Mouse (Mus musculus): ENCODE measurements around the gene Rnf224. TPM values are rescaled to one million over a fixed set of nuclear protein-coding genes. Genes with fewer than 3 reads are reported as not detected.

The Rnf224 gene
- not detected for polyA plus RNA-seq (2012; fragmentation: generic; extraction: Trizol)
- long read RNA-seq, experiment 1, result 0 reads
- long read RNA-seq, experiment 2, result 0 reads

GRCm38 (mm10) chr2:25236614-25237013 is at the start of gene Rnf224:
Gene Rnf224, minus strand, starts transcription at chr2:25236787.
- TF ChIP-seq MYOD1 (IDR thresholded peaks at IDR 0.05; ENCODE audit: control insufficient read depth, insufficient read length, low read depth) (no peak), CEBPB (IDR thresholded peaks at IDR 0.05; ENCODE audit: low read depth) (no peak)
- H3K27me3 ChIP-seq (ENCODE audit: control insufficient read depth, insufficient read depth, insufficient read length), result peaks cover 42% of the 10 kb centered on the region
- H3ac ChIP-seq (ENCODE audit: control insufficient read depth, insufficient read length, low read depth), result no peak within 1 kb of the TSS
- H3K4me3 ChIP-seq (ENCODE audit: insufficient read depth, poor library complexity, severe bottlenecking), result no peak within 1 kb of the TSS
- H3K79me3 ChIP-seq (ENCODE audit: low read depth), result no peaks in the 10 kb centered on the region
- no peaks in the 10 kb centered on the region for H3K36me3 ChIP-seq (ENCODE audit: control insufficient read depth, insufficient read depth)
- H3K79me2 ChIP-seq (ENCODE audit: control insufficient read depth, insufficient read depth), result no peaks in the 10 kb centered on the region

- TF ChIP-seq MYOD1 (IDR thresholded peaks at IDR 0.05; ENCODE audit: control insufficient read depth, insufficient read length, low read depth) (no peak), MAX (IDR thresholded peaks at IDR 0.05) (no peak), MYOG (IDR thresholded peaks at IDR 0.05; ENCODE audit: control insufficient read depth, extremely low read depth, insufficient read length) (no peak), CTCF (IDR thresholded peaks at IDR 0.05; ENCODE audit: control insufficient read depth, insufficient read depth, insufficient read length) (no peak), FOSL1 (IDR thresholded peaks at IDR 0.05; ENCODE audit: insufficient read depth, low read length, poor library complexity, severe bottlenecking) (no peak), USF1 (IDR thresholded peaks at IDR 0.05; ENCODE audit: low read depth) (no peak), CEBPB (IDR thresholded peaks at IDR 0.05; ENCODE audit: low read depth) (no peak)
- H3K27me3 ChIP-seq (ENCODE audit: control insufficient read depth, insufficient read depth, insufficient read length), result peaks cover 31% of the 10 kb centered on the region
- no peaks in the 10 kb centered on the region for H3K79me3 ChIP-seq (ENCODE audit: low read depth)
- no peak overlapping the region for H3K4me3 ChIP-seq (ENCODE audit: insufficient read depth, poor library complexity, severe bottlenecking)
- peaks cover 45% of the 10 kb centered on the region for H3K36me3 ChIP-seq (ENCODE audit: control insufficient read depth, insufficient read depth)
- no peak overlapping the region for H3ac ChIP-seq (ENCODE audit: control insufficient read depth, insufficient read length, low read depth)
- H3K79me2 ChIP-seq (ENCODE audit: control insufficient read depth, insufficient read depth), result no peaks in the 10 kb centered on the region
Observed at GRCm38 (mm10) chr2:25286314-25286713, 49.7 kb upstream of the Rnf224 start.

DNA sequence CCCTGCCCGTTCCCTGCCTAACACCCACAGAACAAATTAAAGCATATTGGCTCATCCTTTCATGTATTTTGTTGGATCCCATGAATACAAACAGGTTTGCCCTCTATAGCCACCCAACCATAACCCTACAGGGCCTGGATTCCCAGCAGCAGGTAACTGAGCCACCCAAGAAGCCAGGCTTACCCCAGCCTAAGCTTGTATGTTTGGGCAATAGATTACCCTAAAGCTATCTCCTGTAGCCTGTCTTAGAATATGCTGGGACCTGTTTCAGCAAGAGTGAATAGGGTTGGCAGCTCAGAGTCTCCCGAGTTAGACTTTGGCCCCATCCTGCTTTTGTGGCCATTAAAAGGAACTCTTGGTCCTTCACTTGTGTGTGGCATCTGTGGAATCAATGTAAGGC is 49.0 kb upstream of the Rnf224 start:
- Histone ChIP-seq H3K79me3 (ENCODE audit: low read depth) (no peaks in the 10 kb centered on the region), H3K27me3 (ENCODE audit: control insufficient read depth, insufficient read depth, insufficient read length) (peaks cover 23% of the 10 kb centered on the region), H3ac (ENCODE audit: control insufficient read depth, insufficient read length, low read depth) (no peak overlapping the region), H3K4me3 (ENCODE audit: insufficient read depth, poor library complexity, severe bottlenecking) (no peak overlapping the region), H3K36me3 (ENCODE audit: control insufficient read depth, insufficient read depth) (peaks cover 52% of the 10 kb centered on the region), H3K79me2 (ENCODE audit: control insufficient read depth, insufficient read depth) (no peaks in the 10 kb centered on the region)
- TF ChIP-seq CTCF (IDR thresholded peaks at IDR 0.05; ENCODE audit: control insufficient read depth, insufficient read depth, insufficient read length) (no peak), MYOG (IDR thresholded peaks at IDR 0.05; ENCODE audit: control insufficient read depth, extremely low read depth, insufficient read length) (no peak), USF1 (IDR thresholded peaks at IDR 0.05; ENCODE audit: low read depth) (no peak), MYOD1 (IDR thresholded peaks at IDR 0.05; ENCODE audit: control insufficient read depth, insufficient read length, low read depth) (no peak), MAX (IDR thresholded peaks at IDR 0.05) (no peak), FOSL1 (IDR thresholded peaks at IDR 0.05; ENCODE audit: insufficient read depth, low read length, poor library complexity, severe bottlenecking) (no peak), CEBPB (IDR thresholded peaks at IDR 0.05; ENCODE audit: low read depth) (no peak)

- TF ChIP-seq CTCF (IDR thresholded peaks at IDR 0.05; ENCODE audit: control insufficient read depth, insufficient read depth, insufficient read length) (peak; percentile 48), MAX (IDR thresholded peaks at IDR 0.05) (peak; percentile 20), USF1 (IDR thresholded peaks at IDR 0.05; ENCODE audit: low read depth) (no peak), FOSL1 (IDR thresholded peaks at IDR 0.05; ENCODE audit: insufficient read depth, low read length, poor library complexity, severe bottlenecking) (no peak)
- H3K79me2 ChIP-seq (ENCODE audit: control insufficient read depth, insufficient read depth), result peaks cover 11% of the 10 kb centered on the region
- peaks cover 3% of the 10 kb centered on the region for H3K79me3 ChIP-seq (ENCODE audit: low read depth)
- H3ac ChIP-seq (ENCODE audit: control insufficient read depth, insufficient read length, low read depth), result no peak overlapping the region
- no peak overlapping the region for H3K4me3 ChIP-seq (ENCODE audit: insufficient read depth, poor library complexity, severe bottlenecking)
- H3K27me3 ChIP-seq (ENCODE audit: control insufficient read depth, insufficient read depth, insufficient read length), result no peaks in the 10 kb centered on the region
- peaks cover 95% of the 10 kb centered on the region for H3K36me3 ChIP-seq (ENCODE audit: control insufficient read depth, insufficient read depth)
Observed at GRCm38 (mm10) chr2:25278928-25279882, 42.6 kb upstream of the Rnf224 start.

- H3K27me3 ChIP-seq (ENCODE audit: control insufficient read depth, insufficient read depth, insufficient read length), result no peaks in the 10 kb centered on the region
- H3K36me3 ChIP-seq (ENCODE audit: control insufficient read depth, insufficient read depth), result peaks cover 65% of the 10 kb centered on the region
- TF ChIP-seq MYOD1 (IDR thresholded peaks at IDR 0.05; ENCODE audit: control insufficient read depth, insufficient read length, low read depth) (no peak), MYOG (IDR thresholded peaks at IDR 0.05; ENCODE audit: control insufficient read depth, extremely low read depth, insufficient read length) (no peak), USF1 (IDR thresholded peaks at IDR 0.05; ENCODE audit: low read depth) (no peak), CEBPB (IDR thresholded peaks at IDR 0.05; ENCODE audit: low read depth) (no peak), MAX (IDR thresholded peaks at IDR 0.05) (no peak), CTCF (IDR thresholded peaks at IDR 0.05; ENCODE audit: control insufficient read depth, insufficient read depth, insufficient read length) (no peak), FOSL1 (IDR thresholded peaks at IDR 0.05; ENCODE audit: insufficient read depth, low read length, poor library complexity, severe bottlenecking) (no peak)
- H3ac ChIP-seq (ENCODE audit: control insufficient read depth, insufficient read length, low read depth), result peak overlapping the region; percentile 78
- H3K79me2 ChIP-seq (ENCODE audit: control insufficient read depth, insufficient read depth), result peaks cover 56% of the 10 kb centered on the region
- peak overlapping the region; percentile 97 for H3K4me3 ChIP-seq (ENCODE audit: insufficient read depth, poor library complexity, severe bottlenecking)
- H3K79me3 ChIP-seq (ENCODE audit: low read depth), result peaks cover 29% of the 10 kb centered on the region
Observed at GRCm38 (mm10) chr2:25273010-25273409, 36.4 kb upstream of the Rnf224 start.

All from C2C12 (cell line).